Mouse (Mus musculus) forebrain, embryonic 10.5 days (tissue): ENCODE measurements around the gene Nr1d1. TPM values are rescaled to one million over a fixed set of nuclear protein-coding genes. Genes with fewer than 3 reads are reported as not detected.

Experiments
- DNase-seq: peaks from one replicate; pipeline ENCODE4 v3.0.0-alpha.2; 2017; ENCODE audit warnings: low spot score; ENCODE audit errors: extremely low spot score
- H3K27ac ChIP-seq: fragments of 300-500 bp; sonication (generic); 2 replicates; pipeline ENCODE4 v1.5.1; 2016; ENCODE audit warnings: mild to moderate bottlenecking
- H3K27me3 ChIP-seq: fragments of 300-500 bp; sonication (generic); 2 replicates; pipeline ENCODE4 v1.6.1; 2016; ENCODE audit warnings: mild to moderate bottlenecking; ENCODE audit not compliant: poor library complexity, severe bottlenecking
- H3K36me3 ChIP-seq: fragments of 300-500 bp; sonication (generic); replicated peaks from 2 replicates; pipeline ENCODE4 v1.6.1; 2016; ENCODE audit warnings: mild to moderate bottlenecking, moderate library complexity
- H3K4me1 ChIP-seq: fragments of 300-500 bp; sonication (generic); 2 replicates; pipeline ENCODE4 v1.6.1; 2016
- H3K4me3 ChIP-seq: fragments of 300-500 bp; sonication (generic); 2 replicates; pipeline ENCODE4 v1.5.1; 2016; ENCODE audit warnings: mild to moderate bottlenecking, moderate library complexity
- H3K9me3 ChIP-seq: fragments of 300-500 bp; sonication (generic); 2 replicates; pipeline ENCODE4 v1.6.1; 2016; ENCODE audit warnings: mild to moderate bottlenecking, moderate library complexity
- WGBS: fragments of 180-500 bp; shearing (Covaris S2); methylation state at CpG from one replicate; pipeline ENCODE4 v1.1.7; 2016; 5-methylcytosine and 5-hydroxymethylcytosine counted together
- polyA plus RNA-seq: library from polyadenylated mRNA; unstranded; fragments of >200 nt; fragmentation: Nextera tagmentation; extraction: Ambion mirVana; gene quantifications from 2 replicates; pipeline ENCODE4 v1.2.1, GENCODE M21; 2016

Gene Nr1d1
- polyA plus RNA-seq, 1 experiment from 2014 or later = 1.5 TPM

DNA sequence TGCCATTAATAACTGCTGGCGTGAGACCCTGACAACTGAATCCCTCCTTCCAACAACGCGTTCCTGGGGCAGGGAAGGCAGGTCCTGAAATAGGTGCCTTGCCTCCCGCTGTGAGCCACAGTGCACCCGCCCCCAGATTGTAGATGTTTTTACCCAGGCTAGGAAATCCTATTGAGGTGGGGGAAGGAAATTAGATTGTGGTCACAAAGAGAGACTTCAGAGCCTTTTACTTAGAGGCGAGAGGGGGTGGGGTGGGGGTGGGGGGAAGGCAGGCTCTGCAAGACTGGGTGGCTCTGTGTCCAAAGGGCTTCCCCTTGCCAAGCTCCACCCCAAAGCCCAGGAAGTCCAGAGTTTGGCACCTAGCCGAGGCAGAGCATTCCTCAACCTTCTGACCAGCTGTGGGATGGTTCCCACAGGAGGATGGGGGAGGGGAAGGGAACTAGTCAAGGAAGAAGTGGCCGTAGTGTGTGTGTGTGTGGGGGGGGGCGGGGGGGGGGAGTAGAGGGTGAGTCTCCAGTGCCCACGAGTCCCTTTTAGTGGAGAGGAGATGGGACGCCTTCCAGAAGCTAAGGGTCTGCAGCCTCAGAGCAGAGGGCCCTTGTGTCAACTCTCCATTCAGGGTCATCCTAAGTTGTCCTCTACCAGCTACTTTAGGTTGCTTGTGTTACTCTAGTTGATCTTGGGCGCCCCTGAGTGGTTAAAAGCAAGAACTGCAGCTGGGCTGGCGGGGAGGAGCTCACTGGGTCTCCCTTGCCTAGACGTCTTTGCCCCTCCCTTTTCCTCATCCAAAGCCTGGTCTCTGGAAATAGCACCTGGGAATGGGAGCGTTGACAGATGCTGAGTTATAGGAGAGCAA lies 11.5 kb upstream of the Nr1d1 start:
- Histone ChIP-seq H3K27me3 (peaks cover 20% of the 10 kb centered on the region), H3K4me1 (peaks cover 76% of the 10 kb centered on the region), H3K27ac (peak overlapping the region; percentile 83), H3K4me3 (peak overlapping the region; percentile 34), H3K9me3 (no peaks in the 10 kb centered on the region), H3K36me3 (no peaks in the 10 kb centered on the region)
- 4% methylated on average over 15 of the region's 15 CpGs for WGBS
- peak; percentile 90 for DNase-seq

DNA sequence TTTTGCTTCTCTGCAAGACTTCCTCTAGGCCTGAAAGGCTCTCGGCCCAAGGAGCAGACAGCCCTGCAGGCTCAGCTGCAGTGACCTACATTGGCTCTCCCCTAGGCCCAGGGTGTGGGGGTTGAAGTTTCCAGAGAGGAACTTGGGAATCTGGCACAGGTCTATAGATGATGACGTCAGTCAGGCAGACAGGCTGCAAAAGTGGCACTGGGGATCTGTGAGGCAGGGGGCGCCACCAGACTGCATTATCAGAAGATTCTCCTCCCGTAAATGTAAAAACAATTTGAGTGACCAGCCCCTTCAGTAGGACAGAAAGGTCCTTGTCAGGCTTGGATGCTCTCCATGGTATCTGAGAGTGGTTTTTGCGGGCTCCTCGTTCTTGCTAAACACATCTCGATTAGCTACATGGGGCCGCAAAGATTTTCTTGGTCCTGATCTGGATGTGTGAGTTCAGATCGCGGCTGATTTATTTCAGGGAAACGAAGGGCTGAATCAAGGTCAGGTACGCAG lies 10.7 kb upstream of the Nr1d1 start:
- H3K4me3 ChIP-seq = peak overlapping the region; percentile 34
- H3K4me1 ChIP-seq = peaks cover 84% of the 10 kb centered on the region
- peak; percentile 62 for DNase-seq
- H3K27me3 ChIP-seq = peaks cover 20% of the 10 kb centered on the region
- no peaks in the 10 kb centered on the region for H3K9me3 ChIP-seq
- H3K27ac ChIP-seq = peak overlapping the region; percentile 83
- H3K36me3 ChIP-seq = no peaks in the 10 kb centered on the region
- 11% methylated on average over 12 of the region's 12 CpGs for WGBS

DNA sequence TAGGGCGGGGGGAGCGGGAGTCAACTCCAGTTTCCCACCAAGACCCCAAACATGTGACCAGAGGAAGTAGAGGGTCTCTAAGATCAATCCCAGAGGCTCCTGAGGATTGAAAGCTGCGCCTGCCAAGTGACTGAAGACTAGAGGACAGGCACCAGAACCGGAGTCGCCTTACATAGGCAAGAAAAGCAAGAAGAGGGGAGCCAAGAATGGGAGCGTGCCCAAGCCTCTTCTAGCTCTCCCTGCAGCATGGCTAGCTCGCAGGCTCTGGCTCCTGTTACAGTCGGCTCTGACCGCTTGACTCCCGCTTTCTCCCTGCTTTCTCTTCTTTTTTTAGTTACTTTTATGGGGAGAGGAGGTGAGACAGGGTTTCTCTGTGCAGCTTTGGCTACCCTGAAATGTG lies 10.1 kb upstream of the Nr1d1 start:
- Histone ChIP-seq H3K4me1 (peaks cover 84% of the 10 kb centered on the region), H3K9me3 (no peaks in the 10 kb centered on the region), H3K27ac (peak overlapping the region; percentile 83; the same call in 1 of the 2 replicates), H3K4me3 (peak overlapping the region; percentile 34; the same call in 1 of the 2 replicates), H3K27me3 (peaks cover 20% of the 10 kb centered on the region), H3K36me3 (no peaks in the 10 kb centered on the region)
- WGBS = 69% methylated on average over 10 of the region's 10 CpGs
- no peak for DNase-seq

DNA sequence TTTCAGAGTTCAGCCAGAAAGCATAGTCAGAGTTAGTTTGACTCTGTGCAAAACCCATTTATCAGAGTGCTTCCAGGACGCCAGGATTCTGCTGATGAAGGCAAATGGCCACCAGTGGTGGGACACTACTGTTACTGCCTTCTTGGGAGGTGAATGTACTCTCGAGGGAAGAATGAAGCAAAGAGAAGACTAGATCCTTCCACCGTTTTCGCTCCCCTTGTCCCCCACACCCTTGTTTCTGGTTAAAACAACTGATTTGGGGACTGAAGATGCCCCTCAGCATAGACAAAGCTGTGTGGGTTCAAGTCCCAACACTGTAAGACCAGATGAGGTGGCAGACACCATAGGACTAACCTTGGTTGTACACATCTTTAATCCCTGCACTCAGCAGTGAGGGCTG lies 9.0 kb upstream of the Nr1d1 start:
- H3K4me3 ChIP-seq = no peak overlapping the region
- peaks cover 74% of the 10 kb centered on the region for H3K4me1 ChIP-seq
- peaks cover 20% of the 10 kb centered on the region for H3K27me3 ChIP-seq
- 69% methylated on average over 4 of the region's 4 CpGs for WGBS
- no peaks in the 10 kb centered on the region for H3K9me3 ChIP-seq
- no peaks in the 10 kb centered on the region for H3K36me3 ChIP-seq
- DNase-seq = no peak
- peak overlapping the region; percentile 87; the same call in 1 of the 2 replicates for H3K27ac ChIP-seq

DNA sequence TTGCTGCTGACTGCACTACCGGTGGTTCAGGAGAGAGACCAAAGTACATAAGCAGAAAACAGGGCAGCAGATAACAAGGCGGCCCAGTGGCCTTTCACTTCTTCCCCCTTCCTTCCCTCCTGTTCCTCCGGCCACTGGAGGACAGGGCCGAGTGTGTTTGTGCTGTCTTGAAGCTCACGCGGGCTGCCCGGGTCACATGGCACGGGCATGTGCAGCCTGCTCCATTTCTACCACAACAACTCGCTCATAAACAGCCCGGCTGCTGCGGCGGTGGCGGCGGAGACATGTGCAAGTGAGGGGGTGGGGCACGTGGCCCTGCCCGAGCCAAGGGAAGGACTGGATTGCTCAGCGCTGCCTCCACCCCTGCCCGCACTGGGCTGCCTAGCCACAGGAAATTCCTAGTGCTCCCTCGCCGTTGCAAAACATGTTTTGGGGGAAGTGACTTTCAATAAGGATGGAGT lies 8.1 kb upstream of the Nr1d1 start:
- Histone ChIP-seq H3K4me1 (peaks cover 65% of the 10 kb centered on the region), H3K27me3 (peaks cover 20% of the 10 kb centered on the region), H3K4me3 (peak overlapping the region; percentile 40), H3K36me3 (no peaks in the 10 kb centered on the region), H3K27ac (peak overlapping the region; percentile 87), H3K9me3 (no peaks in the 10 kb centered on the region)
- DNase-seq = peak; percentile 78
- under 1% methylated on average over 20 of the region's 20 CpGs for WGBS

DNA sequence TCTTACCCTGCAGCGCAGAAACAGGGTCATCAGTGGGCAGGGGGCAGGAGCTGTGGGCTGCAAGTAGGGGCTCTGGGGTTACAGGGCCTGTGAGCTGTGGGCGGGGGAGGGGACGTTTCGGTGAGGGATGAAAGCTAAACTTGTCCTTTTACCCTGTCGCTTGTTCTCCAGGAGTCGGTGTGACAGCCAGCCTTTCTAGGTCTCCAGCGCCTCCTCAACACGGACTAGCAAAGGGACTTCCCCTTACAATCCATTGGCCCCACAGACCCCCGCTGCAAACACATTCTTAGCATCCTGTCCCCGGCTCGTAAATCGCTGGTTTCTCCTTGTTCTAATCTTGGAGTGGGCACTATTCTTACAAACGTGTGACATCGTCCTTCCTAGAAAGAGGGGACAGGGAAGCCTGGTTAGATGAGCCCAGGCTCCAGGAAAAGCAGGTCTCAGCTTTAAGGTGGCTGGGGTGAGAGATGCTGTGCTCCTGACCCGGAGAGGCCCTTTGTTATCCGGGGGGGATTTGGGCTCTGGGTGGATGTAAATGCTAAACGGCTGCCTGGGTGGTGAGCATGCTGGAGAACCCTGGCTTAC lies 7.6 kb upstream of the Nr1d1 start:
- peak overlapping the region; percentile 40 for H3K4me3 ChIP-seq
- peak; percentile 50 for DNase-seq
- WGBS = 2% methylated on average over 17 of the region's 17 CpGs

DNA sequence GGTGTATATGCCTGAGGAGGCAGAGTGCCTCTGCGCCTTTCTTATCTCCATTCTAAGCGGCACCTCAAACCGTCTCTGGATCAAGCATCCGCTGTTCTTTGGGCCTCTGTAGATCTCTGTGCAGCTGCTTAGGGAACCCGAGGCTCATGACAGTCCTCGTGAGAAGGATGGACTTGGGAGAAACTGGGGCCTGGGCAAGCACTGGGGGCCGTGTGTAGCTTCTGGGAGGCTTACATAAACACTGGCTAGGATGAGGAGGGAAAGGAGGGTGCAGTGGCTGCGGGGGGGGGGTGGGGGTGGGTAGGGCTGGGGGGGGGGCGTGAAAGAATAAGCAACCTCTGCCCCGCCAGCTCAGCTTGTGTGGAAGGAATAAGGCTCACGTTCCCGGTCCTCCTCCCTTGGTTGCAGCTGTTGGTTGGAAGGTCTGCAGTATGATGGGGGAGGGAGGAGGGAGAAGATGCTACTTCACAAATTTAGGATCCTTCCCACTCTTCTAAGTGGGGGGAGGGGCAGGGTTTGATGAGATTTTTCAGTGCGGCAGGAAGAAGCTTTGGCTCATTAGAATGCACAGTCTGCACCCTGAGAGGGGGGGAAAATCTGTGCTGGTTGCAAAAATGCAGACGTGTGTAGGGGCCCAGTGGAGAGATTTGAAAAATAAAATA lies 6.8 kb upstream of the Nr1d1 start:
- Histone ChIP-seq H3K36me3 (no peaks in the 10 kb centered on the region), H3K4me3 (peak overlapping the region; percentile 40), H3K4me1 (peaks cover 68% of the 10 kb centered on the region), H3K27me3 (peaks cover 20% of the 10 kb centered on the region), H3K9me3 (no peaks in the 10 kb centered on the region), H3K27ac (peak overlapping the region; percentile 87)
- 12% methylated on average over 13 of the region's 14 CpGs for WGBS
- DNase-seq = no peak

More for the DNA sequence above, 7.6 kb upstream of the Nr1d1 start:
- no peaks in the 10 kb centered on the region for H3K9me3 ChIP-seq
- no peaks in the 10 kb centered on the region for H3K36me3 ChIP-seq
- peak overlapping the region; percentile 87 for H3K27ac ChIP-seq
- peaks cover 66% of the 10 kb centered on the region for H3K4me1 ChIP-seq
- H3K27me3 ChIP-seq = peaks cover 20% of the 10 kb centered on the region

DNA sequence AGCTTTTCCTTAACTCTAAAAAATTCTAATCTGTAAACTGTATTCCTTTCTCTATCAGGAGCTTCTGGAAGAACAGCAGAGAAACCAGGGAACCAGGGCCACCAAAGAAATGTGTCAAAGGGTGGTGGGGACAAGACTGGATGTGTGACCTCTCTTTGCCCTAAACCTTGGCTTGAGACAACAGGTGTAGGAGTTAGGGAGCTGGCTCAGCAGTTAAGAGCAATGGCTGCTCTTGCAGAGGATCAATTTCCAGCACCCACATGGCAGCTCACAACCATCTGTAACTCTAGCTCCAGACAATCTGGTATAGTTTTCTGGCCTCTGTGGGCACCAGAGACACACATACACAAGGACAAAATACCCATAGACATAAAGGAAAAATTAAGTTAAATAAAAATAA lies 2.8 kb upstream of the Nr1d1 start:
- Histone ChIP-seq H3K9me3 (no peaks in the 10 kb centered on the region), H3K4me3 (no peak overlapping the region), H3K27ac (peak overlapping the region; percentile 84; the same call in 1 of the 2 replicates), H3K36me3 (no peaks in the 10 kb centered on the region), H3K27me3 (0 out of 2 replicates have a peak, but pooled peaks cover 3% of the 10 kb centered on the region), H3K4me1 (peaks cover 72% of the 10 kb centered on the region)
- no peak for DNase-seq

DNA sequence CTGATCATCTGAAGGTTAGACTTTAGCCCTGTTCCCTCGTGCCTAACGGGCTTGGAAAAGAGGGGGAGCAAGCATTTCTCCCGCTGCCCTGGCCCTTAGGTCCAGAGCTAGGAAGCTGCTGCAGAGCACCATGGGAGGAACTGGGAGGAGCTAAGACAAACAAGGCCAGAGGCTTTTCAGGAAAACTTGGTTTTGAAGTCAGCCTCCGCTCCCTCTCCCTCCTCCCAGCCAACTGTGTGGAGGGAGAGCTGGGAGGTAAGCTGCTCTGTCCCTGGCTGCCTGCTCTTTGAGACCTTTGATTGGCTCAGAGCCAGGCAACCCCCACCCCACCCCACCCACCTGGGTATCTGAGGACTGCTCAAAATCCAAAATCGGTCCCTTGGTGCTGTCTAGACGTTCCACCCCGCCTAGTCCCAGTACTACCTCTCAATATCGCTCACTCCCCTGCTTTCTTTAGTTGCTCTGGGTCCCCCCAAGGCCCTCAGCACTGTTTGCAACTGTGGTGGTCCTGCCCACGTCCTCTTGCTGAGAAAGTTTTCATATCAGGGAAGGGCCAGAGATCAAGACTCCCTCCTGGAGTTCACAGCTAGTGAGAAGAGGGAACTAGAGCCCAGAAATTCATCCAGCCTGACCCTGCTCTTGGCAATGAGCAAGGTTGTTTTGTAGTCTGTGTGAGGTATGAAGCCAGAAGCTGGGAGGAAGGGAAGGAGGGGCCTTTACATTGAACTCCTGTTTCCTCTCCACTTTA lies 1.9 kb upstream of the Nr1d1 start:
- 10% methylated on average over 9 of the region's 9 CpGs for WGBS
- H3K27me3 ChIP-seq = 0 out of 2 replicates have a peak, but pooled peaks cover 3% of the 10 kb centered on the region

DNA sequence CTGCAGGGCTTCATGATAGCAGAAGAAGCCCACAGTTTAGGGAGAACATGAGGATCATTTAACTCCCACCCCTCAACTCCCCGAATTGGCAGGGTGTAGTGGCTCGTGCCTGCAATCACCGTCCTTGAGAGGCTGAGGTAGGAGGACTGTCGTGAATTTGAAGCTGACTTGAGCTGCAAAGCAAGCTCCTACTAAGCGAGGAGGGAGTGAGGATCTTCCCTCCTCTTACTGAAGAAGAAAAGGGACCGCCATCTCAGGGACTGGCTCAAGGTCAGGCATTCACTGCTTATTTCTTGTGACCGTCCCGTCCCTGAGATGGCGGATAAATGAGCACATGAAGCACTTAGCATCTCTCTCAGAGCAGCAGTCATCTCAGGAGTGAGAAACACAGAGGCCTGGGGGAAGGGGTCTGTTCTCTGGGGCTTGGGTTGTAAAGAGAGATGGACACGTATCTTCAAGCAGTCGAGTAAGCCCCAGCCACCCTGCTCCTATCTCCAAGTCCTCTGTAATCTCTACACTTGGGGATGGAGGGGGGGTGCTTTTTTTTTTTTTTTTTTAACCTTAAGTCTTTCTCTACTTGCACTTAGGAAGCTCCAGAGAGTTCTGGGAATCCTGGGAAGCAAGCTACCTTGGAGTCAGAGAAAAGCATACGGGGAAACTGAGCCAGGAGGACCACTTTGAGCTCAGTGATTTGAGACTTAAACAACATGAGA lies 1.1 kb upstream of the Nr1d1 start:
- 0 out of 2 replicates have a peak, but pooled peaks cover 3% of the 10 kb centered on the region for H3K27me3 ChIP-seq
- H3K9me3 ChIP-seq = no peaks in the 10 kb centered on the region
- no peak for DNase-seq
- peak overlapping the region; percentile 55 for H3K4me3 ChIP-seq
- peak overlapping the region; percentile 84 for H3K27ac ChIP-seq
- H3K36me3 ChIP-seq = peaks cover 6% of the 10 kb centered on the region
- H3K4me1 ChIP-seq = peaks cover 62% of the 10 kb centered on the region
- WGBS = 65% methylated on average over 12 of the region's 12 CpGs

More for the DNA sequence above, 1.9 kb upstream of the Nr1d1 start:
- Histone ChIP-seq H3K36me3 (no peaks in the 10 kb centered on the region), H3K27ac (peak overlapping the region; percentile 84), H3K9me3 (no peaks in the 10 kb centered on the region), H3K4me1 (peaks cover 70% of the 10 kb centered on the region), H3K4me3 (peak overlapping the region; percentile 27)
- peak; percentile 47 for DNase-seq

DNA sequence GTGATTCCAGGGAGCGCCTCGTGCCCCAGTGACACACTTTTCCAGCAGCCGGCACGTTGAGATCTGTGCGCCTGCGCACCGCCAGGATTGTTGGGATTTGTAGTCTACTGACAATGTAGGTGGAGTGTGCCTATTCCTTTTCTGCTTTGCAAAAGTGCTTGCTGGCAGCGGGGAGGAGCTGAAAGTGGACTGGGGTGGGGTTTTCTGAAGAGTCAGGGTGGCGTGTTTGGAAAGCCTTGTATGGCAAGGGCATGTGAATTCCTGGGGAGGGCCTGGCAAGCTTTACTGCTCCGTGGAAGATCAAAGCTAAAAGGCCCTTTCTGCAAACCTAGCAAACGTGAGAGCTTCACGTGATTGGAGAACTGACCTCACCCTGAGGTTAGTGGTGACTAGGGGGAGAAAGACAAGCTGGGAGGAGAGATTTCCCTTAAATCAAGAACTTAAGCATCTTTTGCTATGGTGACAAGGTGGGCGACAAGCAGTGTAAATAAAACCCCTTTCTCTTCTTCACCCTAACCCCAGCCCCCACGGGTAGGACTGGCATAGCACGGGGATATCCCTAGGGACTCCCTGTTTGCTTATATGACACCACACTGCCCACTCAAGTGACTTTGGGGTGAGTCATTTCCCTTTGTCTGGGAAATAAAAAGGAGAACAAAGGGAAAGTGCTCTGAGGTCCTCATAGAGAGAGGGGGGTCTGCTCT lies 367 bp upstream of the Nr1d1 start:
- Histone ChIP-seq H3K4me3 (peak overlapping the region; percentile 55), H3K4me1 (peaks cover 59% of the 10 kb centered on the region), H3K9me3 (no peaks in the 10 kb centered on the region), H3K27ac (peak overlapping the region; percentile 84), H3K36me3 (peaks cover 13% of the 10 kb centered on the region), H3K27me3 (0 out of 2 replicates have a peak, but pooled peaks cover 3% of the 10 kb centered on the region)
- DNase-seq = peak; percentile 94
- WGBS = 11% methylated on average over 15 of the region's 15 CpGs
